Mouse (Mus musculus) embryonic fibroblast, embryonic 13.5 days (primary cell): ENCODE measurements around the gene Osbpl5. TPM values are rescaled to one million over a fixed set of nuclear protein-coding genes. Genes with fewer than 3 reads are reported as not detected.

ENCODE experiments used
- H3K27ac ChIP-seq: 2 replicates; pipeline ENCODE4 v1.5.1; 2012; ENCODE audit warnings: low read length, control low read depth, inconsistent platforms; ENCODE audit not compliant: insufficient read depth
- H3K4me1 ChIP-seq: 2 replicates; pipeline ENCODE4 v1.6.1; 2011; ENCODE audit warnings: low read length; ENCODE audit not compliant: control insufficient read depth, insufficient read depth
- H3K4me3 ChIP-seq: 2 replicates; pipeline ENCODE4 v1.5.1; 2011; ENCODE audit warnings: mild to moderate bottlenecking, control low read depth, low read length; ENCODE audit not compliant: insufficient read depth
- CTCF ChIP-seq: IDR thresholded peaks from 2 replicates; pipeline ENCODE4 v1.5.1; 2011; ENCODE audit warnings: mild to moderate bottlenecking, control low read depth, low read length, moderate library complexity, borderline replicate concordance; ENCODE audit not compliant: insufficient read depth
- POLR2A ChIP-seq: IDR thresholded peaks from 2 replicates; pipeline ENCODE4 v1.6.1; 2011; ENCODE audit warnings: low read depth, mild to moderate bottlenecking, control low read depth, low read length, moderate library complexity
- polyA plus RNA-seq: library from polyadenylated mRNA; stranded (reverse); fragments of >200 nt; gene quantifications from 2 replicates; pipeline ENCODE4 v1.2.4, GENCODE M21; 2011; ENCODE audit warnings: low read depth; ENCODE audit not compliant: missing spikeins, insufficient read length

Osbpl5 gene
- polyA plus RNA-seq, 1 experiment = 54.2 TPM

DNA sequence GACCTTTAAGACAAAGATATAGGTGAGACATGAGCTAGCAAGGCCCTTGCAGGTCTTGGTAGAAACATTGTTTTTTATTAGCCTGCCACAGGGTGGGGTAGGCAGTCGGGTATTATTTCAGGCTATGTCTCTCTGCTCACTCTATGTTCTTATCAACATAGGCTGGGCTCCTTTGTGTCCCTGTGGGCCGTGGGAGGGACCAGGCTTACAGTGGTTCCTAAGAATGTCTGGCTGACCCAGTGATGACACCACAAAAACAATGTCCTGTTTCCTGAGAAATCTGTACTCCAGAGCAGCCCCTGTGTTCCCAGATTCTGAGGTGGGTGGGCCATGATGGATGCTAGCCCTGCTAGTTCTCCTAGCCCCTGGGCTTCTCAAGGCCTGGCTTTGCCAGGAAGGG lies 20.6 kb upstream of the Osbpl5 start:
- Histone ChIP-seq H3K4me1 (no peaks in the 10 kb centered on the region), H3K4me3 (no peak overlapping the region), H3K27ac (no peak overlapping the region)
- no peak for TF ChIP-seq POLR2A
- no peak for TF ChIP-seq CTCF

DNA sequence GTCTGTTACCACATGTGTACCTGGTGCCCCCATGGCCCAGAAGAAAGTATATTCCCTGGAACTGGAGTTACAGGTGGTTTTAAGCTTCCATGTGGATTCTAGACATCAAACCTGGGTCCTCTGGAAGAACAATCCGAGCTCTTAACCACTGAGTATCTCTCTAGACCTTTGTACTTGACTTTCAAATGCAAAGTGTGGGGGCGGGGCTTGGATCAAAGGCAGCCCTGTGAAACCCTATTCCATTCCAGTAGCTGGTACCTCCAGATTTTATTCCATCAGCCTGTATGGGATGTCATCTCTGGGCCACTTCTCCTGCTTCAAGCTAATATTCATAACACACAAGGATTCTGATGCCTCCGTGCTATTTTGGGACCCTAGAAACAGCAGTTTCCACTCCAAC lies 19.4 kb upstream of the Osbpl5 start:
- Histone ChIP-seq H3K4me1 (no peaks in the 10 kb centered on the region), H3K4me3 (no peak overlapping the region), H3K27ac (no peak overlapping the region)
- TF ChIP-seq POLR2A (no peak), CTCF (no peak)

DNA sequence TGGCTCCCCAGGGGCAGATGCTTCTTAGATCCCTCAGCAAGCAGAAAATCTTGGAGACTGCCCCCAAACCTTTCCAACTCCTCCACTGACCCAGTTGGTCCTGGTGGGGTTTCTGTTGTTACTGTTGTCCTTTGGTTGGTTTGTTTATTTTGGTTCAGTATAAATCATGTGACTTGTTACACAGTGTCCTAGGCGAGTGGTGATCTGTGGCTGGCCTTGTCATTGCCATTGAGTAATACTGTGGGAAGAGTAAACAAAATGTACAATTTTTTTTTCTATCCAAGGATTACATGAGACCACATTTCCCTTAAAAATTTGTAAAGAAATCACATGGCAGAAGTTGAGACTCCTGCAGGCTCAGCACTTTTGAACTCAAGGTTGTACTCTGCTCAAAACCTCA lies 12.7 kb upstream of the Osbpl5 start:
- Histone ChIP-seq H3K4me3 (no peak overlapping the region), H3K4me1 (no peaks in the 10 kb centered on the region; the same call in 1 of the 2 replicates), H3K27ac (no peak overlapping the region)
- TF ChIP-seq POLR2A (no peak), CTCF (no peak)

DNA sequence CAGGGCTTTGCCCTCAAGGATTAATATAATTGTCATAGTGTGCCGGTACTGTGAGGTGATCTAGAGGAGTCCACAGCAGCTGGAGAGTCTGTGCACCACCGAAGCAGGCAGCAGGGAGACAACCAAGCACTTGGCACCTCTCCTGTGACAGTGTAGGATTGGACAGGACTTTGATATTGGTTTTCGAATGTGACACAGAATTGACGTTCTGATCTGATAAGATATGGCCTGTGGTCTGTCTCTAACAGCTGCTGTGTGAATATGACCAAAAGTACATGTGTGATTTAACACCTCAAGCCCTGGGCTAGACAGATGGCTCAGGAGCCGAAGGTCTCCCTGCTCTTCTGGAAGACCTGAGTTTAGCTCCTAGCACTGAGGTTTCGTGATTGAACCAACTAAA lies 11.5 kb upstream of the Osbpl5 start:
- no peak overlapping the region for H3K27ac ChIP-seq
- no peaks in the 10 kb centered on the region; the same call in 1 of the 2 replicates for H3K4me1 ChIP-seq
- TF ChIP-seq POLR2A (no peak), CTCF (no peak)
- no peak overlapping the region for H3K4me3 ChIP-seq

DNA sequence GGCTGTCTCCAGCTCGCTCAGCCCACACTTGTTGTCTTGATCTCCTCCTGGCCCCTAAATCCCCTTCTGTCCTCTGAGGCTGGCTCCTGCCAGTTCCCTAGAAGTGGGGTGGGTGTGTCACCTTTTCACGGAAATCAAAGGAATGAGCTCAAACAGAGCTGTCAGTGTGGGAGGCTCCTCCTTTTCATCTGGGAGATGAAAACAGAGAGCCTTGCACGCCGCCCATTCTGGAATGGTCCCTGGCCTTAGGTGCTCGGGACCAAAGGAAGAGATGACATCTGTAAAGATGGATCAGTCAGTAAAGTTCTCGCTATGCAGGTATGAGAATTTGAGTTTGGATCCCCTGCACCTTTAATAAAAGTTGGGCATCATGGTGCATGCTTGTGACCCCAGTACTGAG lies 10.1 kb upstream of the Osbpl5 start, which contains the start of gene Mrgprg:
TSS of gene Mrgprg (minus strand) at position 101 of the 400 bp plus-strand sequence.
- Histone ChIP-seq H3K27ac (no peak within 1 kb of the TSS), H3K4me3 (no peak within 1 kb of the TSS), H3K4me1 (no peaks in the 10 kb centered on the region; the same call in 1 of the 2 replicates)
- no peak for TF ChIP-seq CTCF
- TF ChIP-seq POLR2A = no peak

DNA sequence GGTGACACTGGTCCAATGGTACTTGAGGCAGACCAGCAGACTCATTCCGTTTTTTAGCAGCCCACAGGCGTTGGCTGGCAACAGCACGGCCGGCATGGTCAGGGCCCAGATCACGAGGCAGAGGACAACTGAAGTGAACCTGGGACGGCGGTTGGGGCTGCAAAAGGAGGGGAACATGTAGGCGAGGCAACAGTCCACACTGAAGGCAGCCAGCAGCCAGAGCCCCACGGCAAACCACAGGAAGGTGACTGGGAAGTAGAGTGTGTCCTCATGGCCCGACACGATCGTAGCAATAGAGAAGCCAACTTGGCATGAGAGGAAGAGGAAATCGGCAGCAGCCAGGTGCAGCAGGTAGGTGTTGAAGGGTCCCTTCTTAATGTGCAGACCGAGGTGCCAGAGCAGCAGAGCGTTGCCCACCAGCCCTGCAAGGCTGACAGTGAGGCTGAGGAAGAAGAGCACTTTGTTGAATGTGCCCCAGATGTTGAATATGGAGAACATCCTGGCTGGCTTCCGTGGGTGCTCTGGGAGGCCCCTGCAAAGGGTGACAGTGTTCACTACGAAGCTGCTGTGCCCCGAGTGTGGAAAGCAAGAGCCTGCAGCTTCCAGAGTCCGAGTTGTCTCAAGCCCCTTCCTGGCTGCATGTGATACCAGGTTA lies 8.2 kb upstream of the Osbpl5 start:
- H3K4me1 ChIP-seq = no peaks in the 10 kb centered on the region; the same call in 1 of the 2 replicates
- TF ChIP-seq CTCF = no peak
- TF ChIP-seq POLR2A = no peak
- no peak overlapping the region for H3K4me3 ChIP-seq
- H3K27ac ChIP-seq = no peak overlapping the region

DNA sequence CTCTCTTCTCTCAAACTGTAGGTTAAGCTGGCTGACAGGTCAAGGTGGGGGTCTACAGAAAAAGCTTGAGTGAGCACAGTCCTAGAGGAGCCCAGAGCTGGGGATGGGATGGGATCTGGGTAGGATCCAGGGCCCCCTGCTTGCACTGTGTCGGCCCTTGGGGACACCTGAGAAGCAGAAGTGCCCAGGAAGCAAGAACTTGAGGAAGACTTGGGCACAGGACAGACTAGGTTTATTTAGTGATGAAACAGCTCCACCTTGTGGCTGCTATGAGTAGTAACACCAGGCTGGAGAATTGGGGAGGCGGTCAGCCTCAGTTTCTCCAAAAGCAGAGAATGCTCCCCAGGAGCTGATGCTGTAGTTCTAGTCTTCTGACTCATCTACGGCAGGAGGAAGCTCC lies 7.0 kb upstream of the Osbpl5 start:
- TF ChIP-seq CTCF (no peak), POLR2A (no peak)
- no peak overlapping the region for H3K4me3 ChIP-seq
- H3K4me1 ChIP-seq = no peaks in the 10 kb centered on the region; the same call in 1 of the 2 replicates
- H3K27ac ChIP-seq = no peak overlapping the region

DNA sequence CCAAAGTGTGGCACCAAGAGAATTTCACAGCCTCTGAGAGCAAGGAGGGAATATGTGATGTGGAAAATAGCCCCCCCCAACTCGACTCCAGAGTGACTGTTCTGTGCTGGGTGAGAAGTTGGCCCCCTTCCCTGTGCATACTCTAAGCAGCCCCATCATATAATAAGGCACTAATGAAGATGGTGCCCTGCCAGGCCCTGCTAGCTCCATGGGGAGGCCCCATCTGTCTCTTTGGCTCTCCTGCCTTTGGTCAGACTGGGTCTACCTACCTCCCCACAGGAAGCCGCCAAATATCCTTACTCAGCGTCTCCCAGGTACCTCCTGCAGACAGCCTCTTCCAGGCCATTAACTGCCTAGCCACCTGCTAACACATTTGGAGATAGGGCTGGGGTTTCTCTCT lies 2.2 kb upstream of the Osbpl5 start:
- no peaks in the 10 kb centered on the region for H3K4me1 ChIP-seq
- TF ChIP-seq POLR2A = no peak
- TF ChIP-seq CTCF = no peak

DNA sequence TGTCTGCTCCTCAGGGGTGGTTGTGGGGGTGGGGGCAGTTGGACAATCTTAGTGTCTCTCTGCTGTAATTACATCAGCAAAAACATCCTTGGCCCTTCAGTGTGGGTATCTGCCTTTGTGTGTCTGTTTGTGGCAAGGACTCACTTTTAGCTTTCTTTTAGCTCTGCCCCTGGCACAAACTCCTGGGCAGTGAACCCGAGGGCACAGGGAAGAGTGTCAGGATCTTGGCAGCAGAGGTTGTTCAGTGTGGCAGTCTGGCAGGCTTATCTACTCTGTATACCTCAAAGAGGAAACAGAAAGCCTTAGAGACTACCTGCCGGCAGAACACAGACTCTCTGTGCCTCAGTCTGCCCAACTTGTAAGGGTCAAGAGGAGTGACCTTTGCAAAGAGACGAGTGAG lies 911 bp upstream of the Osbpl5 start:
- no peak overlapping the region for H3K4me3 ChIP-seq

More for the DNA sequence above, 2.2 kb upstream of the Osbpl5 start:
- Histone ChIP-seq H3K27ac (no peak overlapping the region), H3K4me3 (no peak overlapping the region)

DNA sequence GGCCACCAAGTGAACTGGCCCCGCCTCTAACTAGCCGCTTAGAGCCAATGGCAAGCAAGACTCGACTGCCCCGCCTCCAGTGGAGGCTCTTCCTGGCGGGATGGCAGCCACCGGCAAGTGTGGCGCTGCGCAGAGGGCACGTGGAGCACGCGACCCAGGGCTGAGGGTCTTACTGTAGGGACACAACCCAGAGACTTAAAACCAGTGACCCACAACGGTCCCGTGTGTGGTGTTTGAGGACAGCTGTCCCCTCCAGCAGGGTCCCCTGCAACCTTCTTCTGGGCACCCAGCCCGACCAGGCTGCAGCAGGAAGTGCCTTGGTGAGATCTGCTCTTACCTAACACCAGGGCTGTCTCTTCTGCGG lies 224 bp upstream of the Osbpl5 start:
- TF ChIP-seq CTCF (no peak), POLR2A (peak; percentile 81)
- no peak overlapping the region for H3K27ac ChIP-seq
- H3K4me3 ChIP-seq = peak overlapping the region; percentile 20; the same call in 1 of the 2 replicates

More for the DNA sequence above, 911 bp upstream of the Osbpl5 start:
- TF ChIP-seq CTCF (no peak), POLR2A (no peak)
- Histone ChIP-seq H3K4me1 (no peaks in the 10 kb centered on the region), H3K27ac (no peak overlapping the region)

More for the DNA sequence above, 224 bp upstream of the Osbpl5 start:
- H3K4me1 ChIP-seq = no peaks in the 10 kb centered on the region
